Mouse (Mus musculus) embryonic facial prominence, embryonic 15.5 days (tissue): ENCODE results near the gene Kcnn1. TPM values are rescaled to one million over a fixed set of nuclear protein-coding genes. Genes with fewer than 3 reads are reported as not detected.
"Not testable (repeated sequence)": the region's sequence is repeated elsewhere in the genome, so short reads cannot be mapped to it uniquely, and the experiment has no call there.

ENCODE experiments used
- ATAC-seq: fragments of 200-750 bp; cut with Nextera tagmentation; 2 replicates; pipeline ENCODE4 v1.8.0; 2017; ENCODE audit warnings: low read depth, moderate TSS enrichment; ENCODE audit not compliant: insufficient number of reproducible peaks, low FRiP score, low TSS enrichment
- H3K27ac ChIP-seq: fragments of 300-500 bp; sonication (generic); replicated peaks from 2 replicates; pipeline ENCODE4 v1.5.1; 2015; ENCODE audit warnings: mild to moderate bottlenecking, inconsistent platforms
- H3K27me3 ChIP-seq: fragments of 300-500 bp; sonication (generic); 2 replicates; pipeline ENCODE4 v1.6.1; 2015; ENCODE audit warnings: inconsistent platforms
- H3K36me3 ChIP-seq: fragments of 300-500 bp; sonication (generic); 2 replicates; pipeline ENCODE4 v1.6.1; 2015; ENCODE audit warnings: mild to moderate bottlenecking, inconsistent platforms
- H3K4me1 ChIP-seq: fragments of 300-500 bp; sonication (generic); 2 replicates; pipeline ENCODE4 v1.6.1; 2015; ENCODE audit warnings: inconsistent platforms
- H3K4me2 ChIP-seq: fragments of 300-500 bp; sonication (generic); replicated peaks from 2 replicates; pipeline ENCODE4 v1.6.1; 2015; ENCODE audit warnings: mild to moderate bottlenecking, inconsistent platforms
- H3K4me3 ChIP-seq: fragments of 300-500 bp; sonication (generic); replicated peaks from 2 replicates; pipeline ENCODE4 v1.5.1; 2015; ENCODE audit warnings: mild to moderate bottlenecking, inconsistent platforms
- H3K9ac ChIP-seq: fragments of 300-500 bp; sonication (generic); 2 replicates; pipeline ENCODE4 v1.6.1; 2015; ENCODE audit warnings: inconsistent platforms
- H3K9me3 ChIP-seq: fragments of 300-500 bp; sonication (generic); replicated peaks from 2 replicates; pipeline ENCODE4 v1.6.1; 2016; ENCODE audit warnings: inconsistent platforms
- WGBS: fragments of 180-500 bp; shearing (Covaris S2); methylation state at CpG from one replicate; pipeline ENCODE4 v1.1.7; 2015; 5-methylcytosine and 5-hydroxymethylcytosine counted together
- polyA plus RNA-seq: library from polyadenylated mRNA; unstranded; fragments of >200 nt; fragmentation: Nextera tagmentation; extraction: Ambion mirVana; gene quantifications from 2 replicates; pipeline ENCODE4 v1.2.1, GENCODE M21; 2015

Gene Kcnn1
- polyA plus RNA-seq, 1 experiment from 2014 or later: 5.6 TPM

GRCm38 (mm10) chr8:70898661-70899198 lies 35.7 kb upstream of the Kcnn1 start:
- peaks cover 19% of the 10 kb centered on the region for H3K4me1 ChIP-seq
- no peak for ATAC-seq
- no peak overlapping the region for H3K9ac ChIP-seq
- H3K4me3 ChIP-seq: peak overlapping the region; percentile 95; the same call in 1 of the 2 replicates
- peaks cover 12% of the 10 kb centered on the region for H3K27me3 ChIP-seq
- H3K36me3 ChIP-seq: peaks cover 20% of the 10 kb centered on the region
- peak overlapping the region; percentile 73; the same call in 1 of the 2 replicates for H3K4me2 ChIP-seq
- H3K9me3 ChIP-seq: no peaks in the 10 kb centered on the region
- WGBS: 25% methylated on average over 2 of the region's 2 CpGs
- H3K27ac ChIP-seq: peak overlapping the region; percentile 94; the same call in 1 of the 2 replicates

DNA sequence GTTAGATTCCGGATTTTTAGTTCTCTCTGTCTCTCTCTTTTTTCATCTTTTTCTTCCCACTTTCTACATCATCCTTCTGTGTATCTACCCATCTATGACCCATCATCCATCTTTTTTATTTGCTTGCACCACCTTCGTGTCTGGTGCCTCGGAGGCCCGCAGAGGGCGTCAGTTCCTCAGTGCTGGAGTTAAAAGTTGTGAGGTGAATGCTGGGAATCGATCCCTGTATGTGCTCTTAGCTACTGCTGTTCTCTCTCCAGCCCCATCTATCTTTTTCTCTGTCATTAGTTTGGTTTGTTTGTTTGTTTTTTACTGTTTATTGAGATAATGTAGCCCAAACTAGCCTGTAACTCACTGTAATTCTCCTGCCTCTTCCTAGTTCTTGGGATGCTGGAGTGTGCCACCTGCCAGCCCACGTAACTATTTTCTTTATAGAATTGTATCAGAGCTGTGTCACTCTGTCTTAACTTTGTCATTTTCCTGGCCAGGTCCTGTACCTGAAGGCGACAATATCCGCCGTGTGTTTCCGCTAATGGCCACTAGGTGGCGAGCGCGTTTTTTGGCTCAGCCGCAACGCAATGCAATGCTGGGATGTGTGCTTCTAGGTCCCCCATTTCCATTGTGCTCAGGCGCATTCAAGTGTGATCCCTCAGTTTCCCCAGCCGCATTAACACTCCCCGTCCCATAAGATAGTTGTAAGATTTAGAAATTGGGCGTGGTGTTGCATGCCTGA lies 34.8 kb upstream of the Kcnn1 start:
- Histone ChIP-seq H3K36me3 (peaks cover 20% of the 10 kb centered on the region), H3K4me2 (peak overlapping the region; percentile 73), H3K9me3 (no peaks in the 10 kb centered on the region), H3K27me3 (peaks cover 21% of the 10 kb centered on the region), H3K9ac (peak overlapping the region; percentile 74), H3K4me1 (peaks cover 23% of the 10 kb centered on the region), H3K4me3 (peak overlapping the region; percentile 95), H3K27ac (peak overlapping the region; percentile 94)
- under 1% methylated on average over 20 of the region's 20 CpGs for WGBS
- peak; percentile 12 for ATAC-seq

GRCm38 (mm10) chr8:70897021-70897680 lies 34.1 kb upstream of the Kcnn1 start, which contains the start of gene Rpl18a:
Rpl18a (minus strand) TSS chr8:70897412.
- ATAC-seq: peak; percentile 98
- Histone ChIP-seq H3K36me3 (peaks cover 20% of the 10 kb centered on the region), H3K9ac (peak within 1 kb of the TSS; percentile 88), H3K27ac (peak within 1 kb of the TSS; percentile 94), H3K9me3 (no peaks in the 10 kb centered on the region), H3K27me3 (peaks cover 28% of the 10 kb centered on the region), H3K4me1 (peaks cover 30% of the 10 kb centered on the region), H3K4me3 (peak within 1 kb of the TSS; percentile 95), H3K4me2 (peak within 1 kb of the TSS; percentile 89)
- under 1% methylated on average over 60 of the region's 60 CpGs for WGBS

DNA sequence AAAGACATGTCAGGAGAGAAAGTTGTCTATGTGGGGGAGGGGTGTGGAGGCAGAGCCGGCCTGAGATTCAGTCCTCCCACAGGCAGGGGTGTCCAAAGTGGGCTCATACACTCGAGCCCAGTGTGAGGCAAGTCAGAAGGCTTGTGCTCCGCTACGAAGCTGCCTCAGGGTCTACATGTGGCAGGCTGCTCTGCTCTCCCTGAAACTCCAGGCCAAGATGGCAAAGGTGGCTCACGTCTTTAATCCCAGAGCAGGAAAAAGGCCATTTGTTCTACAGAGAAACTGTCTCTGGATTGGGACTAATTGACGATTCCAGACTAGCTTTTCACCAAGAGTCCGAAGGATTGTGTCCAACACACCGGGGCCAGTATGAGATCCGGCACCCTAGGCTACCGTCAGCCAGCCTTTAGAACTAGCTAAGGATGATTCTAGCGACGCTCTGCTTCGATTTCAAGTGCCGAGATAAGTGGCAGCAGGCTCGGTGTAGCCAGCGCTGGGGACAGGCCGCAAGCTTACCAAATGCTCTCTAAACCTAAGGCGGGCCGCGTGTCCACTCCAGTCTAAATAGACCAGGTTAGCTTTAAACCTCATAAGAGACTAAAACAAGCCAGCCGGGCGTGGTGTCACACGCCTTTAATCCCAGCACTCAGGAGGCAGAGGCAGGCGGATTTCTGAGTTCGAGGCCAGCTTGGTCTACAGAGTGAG lies 33.4 kb upstream of the Kcnn1 start:
- peaks cover 20% of the 10 kb centered on the region for H3K36me3 ChIP-seq
- H3K4me2 ChIP-seq: peak overlapping the region; percentile 89
- peak overlapping the region; percentile 81; the same call in 1 of the 2 replicates for H3K27ac ChIP-seq
- H3K4me1 ChIP-seq: peaks cover 37% of the 10 kb centered on the region
- 3% methylated on average over 25 of the region's 25 CpGs for WGBS
- H3K4me3 ChIP-seq: peak overlapping the region; percentile 95
- peak overlapping the region; percentile 88 for H3K9ac ChIP-seq
- no peak for ATAC-seq
- H3K27me3 ChIP-seq: peaks cover 35% of the 10 kb centered on the region
- H3K9me3 ChIP-seq: no peaks in the 10 kb centered on the region

DNA sequence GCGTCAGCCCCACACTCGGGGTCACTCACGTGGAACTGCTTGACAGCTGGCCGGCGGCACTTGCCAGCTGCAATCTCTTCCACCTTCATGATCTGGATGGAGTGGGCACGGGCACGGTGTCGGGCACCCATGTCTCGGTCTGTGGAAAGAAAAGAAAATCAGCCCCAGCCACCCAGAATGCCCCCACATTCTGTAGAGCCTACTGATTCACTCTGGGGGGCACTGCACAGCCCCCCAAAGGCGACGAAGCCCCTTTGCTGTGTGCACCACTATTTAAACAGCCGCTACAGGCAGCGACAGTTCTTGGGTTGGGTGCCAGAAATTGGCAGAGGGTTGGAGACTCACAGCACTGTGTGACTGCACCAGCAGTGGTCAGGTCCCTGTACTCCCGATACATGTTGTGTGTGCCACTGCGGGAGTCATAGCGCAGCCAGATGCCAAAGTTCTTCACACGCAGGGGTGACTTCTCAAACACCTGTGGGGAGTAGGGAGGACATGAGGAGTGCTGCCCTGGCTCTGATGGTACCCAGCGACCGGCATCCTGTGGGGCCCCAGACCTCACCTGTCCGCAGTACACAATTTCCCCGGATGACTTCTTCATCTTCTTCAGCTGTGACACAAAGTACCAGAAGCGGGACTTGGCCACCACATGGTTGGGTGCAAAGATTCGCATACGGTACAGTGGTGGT lies 32.7 kb upstream of the Kcnn1 start:
- not testable (repeated sequence) for H3K9me3 ChIP-seq, H3K27ac ChIP-seq, ATAC-seq
- Histone ChIP-seq H3K36me3 (peaks cover 20% of the 10 kb centered on the region), H3K4me2 (peak overlapping the region; percentile 89), H3K4me1 (peaks cover 42% of the 10 kb centered on the region), H3K4me3 (peak overlapping the region; percentile 95), H3K9ac (peak overlapping the region; percentile 88), H3K27me3 (peaks cover 42% of the 10 kb centered on the region)
- 80% methylated on average over 24 of the region's 24 CpGs for WGBS

- H3K4me3 ChIP-seq: no peak overlapping the region
- ATAC-seq: no peak
- H3K27me3 ChIP-seq: peaks cover 49% of the 10 kb centered on the region
- H3K9me3 ChIP-seq: no peaks in the 10 kb centered on the region
- no peak overlapping the region for H3K27ac ChIP-seq
- H3K36me3 ChIP-seq: peaks cover 20% of the 10 kb centered on the region
- 89% methylated on average over 8 of the region's 8 CpGs for WGBS
- H3K4me1 ChIP-seq: peaks cover 42% of the 10 kb centered on the region
- no peak overlapping the region for H3K4me2 ChIP-seq
- H3K9ac ChIP-seq: no peak overlapping the region
Measured at GRCm38 (mm10) chr8:70894771-70895545, 31.9 kb upstream of the Kcnn1 start.

DNA sequence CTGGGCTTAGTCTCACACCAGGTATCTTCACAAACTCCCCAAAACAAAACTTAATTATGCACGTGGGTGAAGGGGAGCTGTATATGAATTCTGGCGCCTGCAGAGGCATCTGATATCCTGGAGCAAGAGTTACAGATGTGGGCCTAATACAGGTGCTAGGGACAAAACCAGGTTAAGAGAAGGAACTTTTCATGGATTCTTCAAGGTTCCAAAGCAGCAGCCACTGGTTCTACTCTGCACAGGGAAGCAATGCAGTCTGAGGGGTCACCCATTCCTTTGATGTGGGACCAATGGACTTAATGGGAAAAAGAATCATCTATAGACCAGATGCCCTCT lies 31.3 kb upstream of the Kcnn1 start:
- Histone ChIP-seq H3K4me2 (no peak overlapping the region), H3K36me3 (peaks cover 20% of the 10 kb centered on the region), H3K27ac (no peak overlapping the region), H3K4me3 (no peak overlapping the region), H3K9me3 (no peaks in the 10 kb centered on the region), H3K4me1 (peaks cover 42% of the 10 kb centered on the region), H3K9ac (no peak overlapping the region), H3K27me3 (peaks cover 49% of the 10 kb centered on the region)
- 66% methylated on average over 2 of the region's 2 CpGs for WGBS
- no peak for ATAC-seq

DNA sequence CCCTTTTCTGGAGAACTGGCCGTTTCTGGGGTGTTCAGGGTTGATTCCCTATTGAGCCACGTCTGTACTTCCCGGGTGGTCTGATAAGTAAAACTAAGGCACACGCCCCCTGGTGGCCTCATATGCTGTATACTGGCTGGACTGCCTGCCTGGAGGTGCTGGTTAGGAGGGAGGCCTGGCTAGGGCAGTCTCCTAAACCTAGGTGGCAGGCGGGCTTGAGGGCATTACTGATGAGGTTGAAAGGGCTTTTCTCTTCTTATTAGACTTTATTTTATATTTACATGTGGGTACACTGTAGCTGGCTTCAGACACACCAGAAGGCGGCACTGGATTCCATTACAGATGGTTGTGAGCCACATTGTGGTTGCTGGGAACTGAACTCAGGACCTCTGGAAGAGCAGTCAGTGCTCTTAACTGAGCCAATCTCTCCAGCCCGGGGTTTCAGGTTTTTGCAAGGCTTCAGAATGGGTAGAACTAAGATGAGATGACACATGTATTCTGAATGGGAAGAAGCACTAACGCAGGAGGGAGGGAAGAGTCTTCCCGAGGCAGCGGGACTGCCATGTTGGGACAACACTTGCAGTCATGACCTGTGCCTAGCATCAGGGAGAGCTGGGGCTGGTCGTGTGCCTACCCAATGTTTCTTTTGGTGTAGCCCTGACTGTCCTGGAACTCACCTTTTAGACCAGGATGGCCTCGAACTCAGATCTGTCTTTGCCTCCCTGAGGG lies 30.8 kb upstream of the Kcnn1 start:
- H3K9ac ChIP-seq: no peak overlapping the region
- no peak overlapping the region for H3K4me2 ChIP-seq
- no peak overlapping the region for H3K27ac ChIP-seq
- peaks cover 41% of the 10 kb centered on the region for H3K4me1 ChIP-seq
- WGBS: 33% methylated on average over 12 of the region's 12 CpGs
- H3K27me3 ChIP-seq: peaks cover 49% of the 10 kb centered on the region
- ATAC-seq: no peak
- no peaks in the 10 kb centered on the region for H3K9me3 ChIP-seq
- no peak overlapping the region for H3K4me3 ChIP-seq
- H3K36me3 ChIP-seq: peaks cover 20% of the 10 kb centered on the region

DNA sequence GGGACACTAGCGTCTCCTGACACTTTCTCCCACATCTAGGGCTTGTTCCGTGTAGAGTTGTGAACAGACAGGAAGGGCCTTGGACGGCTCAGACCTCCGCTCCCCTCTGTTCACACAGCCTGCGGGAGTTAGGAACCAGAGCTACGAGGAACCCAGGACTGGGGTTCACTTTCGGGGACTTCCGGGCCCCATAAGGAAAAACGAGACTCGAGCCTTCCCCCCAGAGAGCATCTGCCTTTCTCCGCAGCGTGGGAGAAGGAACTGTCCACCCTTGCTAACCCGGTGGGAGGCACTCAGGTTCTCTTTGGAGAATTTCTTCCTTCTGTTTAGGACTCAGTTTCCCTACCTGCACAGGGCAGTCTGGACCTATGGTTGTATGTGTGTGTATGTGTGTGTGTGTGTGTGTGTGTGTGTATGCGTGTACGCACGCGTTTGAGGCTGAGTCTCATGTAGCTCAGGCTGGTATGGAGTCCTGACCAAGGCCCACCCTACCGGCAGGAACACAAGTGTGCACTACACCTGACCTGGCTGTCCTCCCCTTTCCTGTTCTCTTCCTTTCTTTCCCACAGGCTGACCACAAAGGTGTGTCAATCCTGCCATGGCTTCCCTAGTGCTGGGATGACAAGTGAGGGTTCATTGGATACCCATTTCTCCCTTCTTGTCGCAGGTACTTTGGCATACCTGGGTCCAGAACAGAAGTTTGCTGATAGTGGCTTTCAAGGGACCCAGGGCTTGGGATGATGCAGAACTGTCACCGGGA lies 30.0 kb upstream of the Kcnn1 start:
- Histone ChIP-seq H3K4me1 (peaks cover 34% of the 10 kb centered on the region), H3K9ac (no peak overlapping the region), H3K36me3 (peaks cover 20% of the 10 kb centered on the region), H3K9me3 (no peaks in the 10 kb centered on the region), H3K4me2 (peak overlapping the region; percentile 44), H3K4me3 (peak overlapping the region; percentile 26), H3K27ac (no peak overlapping the region), H3K27me3 (peaks cover 49% of the 10 kb centered on the region)
- 25% methylated on average over 20 of the region's 20 CpGs for WGBS
- ATAC-seq: no peak
